Mouse (Mus musculus) cerebral cortex, adult 2 months (tissue): Measurements from ENCODE around the gene 1810013L24Rik.

Experiments used
- WGBS: fragments of 180-500 bp; shearing (Covaris S2); methylation state at CpG from one replicate; pipeline ENCODE4 v1.1.7; 2018; 5-methylcytosine and 5-hydroxymethylcytosine counted together

Gene 1810013L24Rik

GRCm38 (mm10) chr16:8906115-8906514 is 76.2 kb downstream of the 1810013L24Rik start:
- 75% methylated on average over 2 of the region's 2 CpGs for WGBS
